Mouse (Mus musculus): ENCODE data around the gene Sccpdh. TPM values are rescaled to one million over a fixed set of nuclear protein-coding genes. Genes with fewer than 3 reads are reported as not detected.
A peak's percentile ranks its signal among the peaks of the same experiment; 100 is the strongest.

Gene Sccpdh
- total and polyA plus RNA-seq, 3 experiments = 10.3 to 22.2 (median 18.9) TPM

- Histone ChIP-seq H3K4me1 (ENCODE audit: control insufficient read depth in 1 of 2, insufficient read depth in 2 of 2) (peaks cover 0 to 29% of the 10 kb centered on the region in 2 experiments; a peak in 2 of 4 replicates), H3K36me3 (replicated peaks in 1 of 2; ENCODE audit: control insufficient read depth in 1 of 2, insufficient read depth in 1 of 2, low read length in 1 of 2) (peaks cover 10 to 23% of the 10 kb centered on the region in 2 experiments), H3K79me2 (replicated peaks; ENCODE audit: control insufficient read depth, extremely low read depth, insufficient read depth, poor library complexity, severe bottlenecking) (no peaks in the 10 kb centered on the region), H3K4me3 (replicated peaks in 1 of 3; ENCODE audit: low read depth in 2 of 3, low read length in 2 of 3, poor library complexity in 1 of 3) (no peak overlapping the region), H3K9ac (ENCODE audit: insufficient read depth, low read depth) (no peak overlapping the region), H3K27me3 (replicated peaks) (no peaks in the 10 kb centered on the region), H3K27ac (ENCODE audit: insufficient read depth, low read depth) (no peak overlapping the region), H3K4me2 (ENCODE audit: insufficient read depth, low read depth, poor library complexity, severe bottlenecking) (no peak overlapping the region), H3K9me3 (replicated peaks; ENCODE audit: low read length) (no peaks in the 10 kb centered on the region)
- in situ Hi-C loops (cut with MboI; ENCODE audit: low pct_ligation_motif_present, low pct_unique_long_range_greater_than_20kb, low sequenced_read_pairs) = loop anchor here (10.0 to 25.0 kb wide), 2 partner anchors 124 to 209 kb away; no protein-coding TSS in a partner anchor
- dilution Hi-C loops (cut with MboI; ENCODE audit: extremely low pct_ligation_motif_present, extremely low pct_unique_long_range_greater_than_20kb, low sequenced_read_pairs) = no loop called here
- DNase-seq (ENCODE audit: extremely low read depth) = peak; percentile 45
- TF ChIP-seq BHLHE40 (IDR thresholded peaks at IDR 0.05; ENCODE audit: low read depth, low read length) (peak; percentile 79), KAT2A (IDR thresholded peaks at IDR 0.05; ENCODE audit: insufficient replicate concordance, low read length) (no peak)
Observed at GRCm38 (mm10) chr1:179628438-179629106, 39.4 kb upstream of the Sccpdh start.

- H3K36me3 ChIP-seq (replicated peaks in 1 of 2; ENCODE audit: control insufficient read depth in 1 of 2, insufficient read depth in 1 of 2, low read length in 1 of 2) = peaks cover 10 to 21% of the 10 kb centered on the region in 2 experiments
- no peaks in the 10 kb centered on the region for H3K79me2 ChIP-seq (replicated peaks; ENCODE audit: control insufficient read depth, extremely low read depth, insufficient read depth, poor library complexity, severe bottlenecking)
- no peak overlapping the region for H3K9ac ChIP-seq (ENCODE audit: insufficient read depth, low read depth)
- no peaks in the 10 kb centered on the region for H3K27me3 ChIP-seq (replicated peaks)
- peaks cover 0 to 29% of the 10 kb centered on the region in 2 experiments; a peak in 2 of 4 replicates for H3K4me1 ChIP-seq (ENCODE audit: control insufficient read depth in 1 of 2, insufficient read depth in 2 of 2)
- no peaks in the 10 kb centered on the region for H3K9me3 ChIP-seq (replicated peaks; ENCODE audit: low read length)
- in situ Hi-C loops (cut with MboI; ENCODE audit: low pct_ligation_motif_present, low pct_unique_long_range_greater_than_20kb, low sequenced_read_pairs) = loop anchor here (10.0 to 25.0 kb wide), 2 partner anchors 124 to 208 kb away; no protein-coding TSS in a partner anchor
- no peak for TF ChIP-seq RAD21 (IDR thresholded peaks at IDR 0.05; ENCODE audit: low read depth, low read length)
- TF ChIP-seq BHLHE40 (IDR thresholded peaks at IDR 0.05; ENCODE audit: low read depth, low read length) = no peak
- TF ChIP-seq USF2 (conservative IDR thresholded peaks at IDR 0.05; ENCODE audit: low read depth, low read length) = no peak
- no peak for TF ChIP-seq JUN (IDR thresholded peaks at IDR 0.05; ENCODE audit: insufficient read depth, low read depth, low read length)
- no peak for TF ChIP-seq MAFK (IDR thresholded peaks at IDR 0.05; ENCODE audit: insufficient replicate concordance, low read length)
- no peak for TF ChIP-seq ZNF384 (IDR thresholded peaks at IDR 0.05; ENCODE audit: low read depth, low read length)
- no peak for TF ChIP-seq PAX5 (IDR thresholded peaks at IDR 0.05; ENCODE audit: low read length)
- TF ChIP-seq MYC (IDR thresholded peaks at IDR 0.05; ENCODE audit: low read depth, low read length) = no peak
- TF ChIP-seq USF1 (IDR thresholded peaks at IDR 0.05; ENCODE audit: low read depth, low read length) = no peak
- no peak for TF ChIP-seq GABPA (IDR thresholded peaks at IDR 0.05; ENCODE audit: insufficient replicate concordance, low read depth, low read length)
- TF ChIP-seq UBTF (IDR thresholded peaks at IDR 0.05; ENCODE audit: low read depth, low read length) = no peak
- no peak for TF ChIP-seq SIN3A (IDR thresholded peaks at IDR 0.05; ENCODE audit: low read length)
- no peak for TF ChIP-seq TBP (conservative IDR thresholded peaks at IDR 0.05; ENCODE audit: low read depth, low read length)
- TF ChIP-seq RCOR1 (conservative IDR thresholded peaks at IDR 0.05; ENCODE audit: low read depth, low read length) = no peak
- TF ChIP-seq CHD1 (IDR thresholded peaks at IDR 0.05; ENCODE audit: low read depth, low read length) = no peak
- no peak for TF ChIP-seq JUND (conservative IDR thresholded peaks at IDR 0.05; ENCODE audit: low read depth, low read length)
- H3K4me3 ChIP-seq (replicated peaks in 1 of 3; ENCODE audit: low read depth in 2 of 3, low read length in 2 of 3, poor library complexity in 1 of 3) = no peak overlapping the region
- no peak overlapping the region for H3K27ac ChIP-seq (ENCODE audit: insufficient read depth, low read depth)
- no peak overlapping the region for H3K4me2 ChIP-seq (ENCODE audit: insufficient read depth, low read depth, poor library complexity, severe bottlenecking)
- dilution Hi-C loops (cut with MboI; ENCODE audit: extremely low pct_ligation_motif_present, extremely low pct_unique_long_range_greater_than_20kb, low sequenced_read_pairs) = no loop called here
- no peak for DNase-seq (ENCODE audit: extremely low read depth)
Observed at GRCm38 (mm10) chr1:179629276-179629675, 38.7 kb upstream of the Sccpdh start.

Data from CH12.LX (cell line).